Comparison of ENCODE assay signal across 15 mouse cellular contexts in the genomic region with DNA sequence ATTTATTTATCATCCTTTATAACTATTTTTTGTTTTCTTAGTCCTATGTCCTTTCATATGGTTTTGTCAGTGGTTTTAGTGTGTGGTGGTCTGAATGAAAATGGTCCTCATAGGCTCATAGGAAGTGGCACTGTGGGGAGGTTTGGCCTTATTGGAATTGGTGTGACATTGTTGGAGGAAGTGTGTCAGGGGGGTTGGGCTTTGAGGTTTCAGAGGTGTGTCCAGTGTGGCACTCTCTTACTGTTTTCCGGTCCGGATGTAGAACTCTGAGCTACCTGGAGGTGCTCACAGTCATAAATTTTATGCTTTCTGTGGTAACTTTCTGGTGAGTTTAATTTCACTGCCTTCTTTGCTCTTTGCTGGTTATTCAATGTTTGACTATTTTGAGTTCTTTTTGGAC. TPM values are rescaled to one million over a fixed set of nuclear protein-coding genes. Genes with fewer than 3 reads are reported as not detected.
DNase-seq lines count a peak whose midpoint lies in the region; ATAC-seq lines count a peak whose summit lies in the region.
"Had no signal": no experiment of that assay in that cellular context is flagged by ENCODE, and none has a peak within 500 bp of the region (broad histone marks: within the 10 kb centered on the region; RNA-seq: fewer than 3 reads in every experiment).

No protein-coding gene starts in this region.

- peak; percentile 95 for ATAC-seq in activated CD4-positive, CD25-positive, alpha-beta regulatory T cell, adult 4 months
- ATAC-seq in megakaryocyte progenitor cell, adult 5-6 weeks (replicated peaks; ENCODE audit: poor library complexity), result peak; percentile 88
- ATAC-seq: forebrain, embryonic 13.5 days had no signal

- DNase-seq in thymus, postnatal 0 days (ENCODE audit: low spot score), result peak; percentile 2
- DNase-seq in thymus, postnatal 4 days, result no peak
- no peak for DNase-seq in adrenal gland, postnatal 36 days
- no peak for DNase-seq in frontal cortex, postnatal 10 days (ENCODE audit: low spot score in 2 of 2)
- DNase-seq in kidney, adult 11 months, result no peak
- DNase-seq: cerebellum, adult 2 months; gastrocnemius, postnatal 36 days; liver, embryonic 13.5 days; lung, embryonic 14.5 days; midbrain, embryonic 14.5 days; retina, postnatal 1 day; right cerebral cortex, postnatal 4 days had no signal

RNA-seq across cellular contexts. Expression of gene Hltf, which starts 47.2 kb away (rescaled TPM):
- 26.1 and 29.8 TPM in 2 replicates for polyA plus RNA-seq in thymus, postnatal 0 days (2015; fragmentation: Nextera tagmentation; extraction: Ambion mirVana)
- 10 to 100 TPM; 64.8 to 79.8 TPM for polyA plus RNA-seq in activated CD4-positive, CD25-positive, alpha-beta regulatory T cell, adult 4 months (2017; shearing (Covaris generic))
- total RNA-seq in megakaryocyte progenitor cell, adult 5-6 weeks (2015), result 41.6 and 43.0 TPM in 2 replicates
- total RNA-seq in megakaryocyte progenitor cell, adult 5-6 weeks (2017), result 39.9 and 48.7 TPM in 2 replicates
- total RNA-seq in adrenal gland, postnatal 36 days (2021), result 10 to 100 TPM; 17.4 to 27.2 TPM

RNA-seq across cellular contexts. Expression of gene Gyg, which starts 50.3 kb away (rescaled TPM):
- 56.1 and 58.1 TPM in 2 replicates for polyA plus RNA-seq in thymus, postnatal 0 days (2015; fragmentation: Nextera tagmentation; extraction: Ambion mirVana)
- 100 to 1,000 TPM; 113 to 139 TPM for polyA plus RNA-seq in activated CD4-positive, CD25-positive, alpha-beta regulatory T cell, adult 4 months (2017; shearing (Covaris generic))
- total RNA-seq in megakaryocyte progenitor cell, adult 5-6 weeks (2015), result 156 and 166 TPM in 2 replicates
- 42.3 and 48.5 TPM in 2 replicates for total RNA-seq in megakaryocyte progenitor cell, adult 5-6 weeks (2017)
- total RNA-seq in adrenal gland, postnatal 36 days (2021), result 100 to 1,000 TPM in 1 of 2 experiments, 10 to 100 TPM in 1; 81.2 to 140 TPM
